Mouse (Mus musculus) hindbrain, embryonic 15.5 days (tissue): ENCODE data around the gene Mctp1. TPM values are rescaled to one million over a fixed set of nuclear protein-coding genes. Genes with fewer than 3 reads are reported as not detected.

ENCODE experiments used
- ATAC-seq: fragments of 200-750 bp; cut with Nextera tagmentation; 2 replicates; pipeline ENCODE4 v1.8.0; 2017; ENCODE audit warnings: low read depth, moderate number of reproducible peaks, moderate TSS enrichment; ENCODE audit not compliant: low FRiP score
- H3K27ac ChIP-seq: fragments of 300-500 bp; sonication (generic); replicated peaks from 2 replicates; pipeline ENCODE4 v1.5.1; 2015; ENCODE audit warnings: mild to moderate bottlenecking, inconsistent platforms
- H3K27me3 ChIP-seq: fragments of 300-500 bp; sonication (generic); 2 replicates; pipeline ENCODE4 v1.6.1; 2015; ENCODE audit warnings: control low read depth, inconsistent platforms
- H3K36me3 ChIP-seq: fragments of 300-500 bp; sonication (generic); 2 replicates; pipeline ENCODE4 v1.6.1; 2015; ENCODE audit warnings: control low read depth, inconsistent platforms
- H3K4me1 ChIP-seq: fragments of 300-500 bp; sonication (generic); replicated peaks from 2 replicates; pipeline ENCODE4 v1.6.1; 2015; ENCODE audit warnings: control low read depth, inconsistent platforms
- H3K4me2 ChIP-seq: fragments of 300-500 bp; sonication (generic); 2 replicates; pipeline ENCODE4 v1.6.1; 2015; ENCODE audit warnings: moderate library complexity, mild to moderate bottlenecking, inconsistent platforms
- H3K4me3 ChIP-seq: fragments of 300-500 bp; sonication (generic); 2 replicates; pipeline ENCODE4 v1.5.1; 2015; ENCODE audit warnings: mild to moderate bottlenecking, inconsistent platforms
- H3K9ac ChIP-seq: fragments of 300-500 bp; sonication (generic); 2 replicates; pipeline ENCODE4 v1.6.1; 2015; ENCODE audit warnings: inconsistent platforms
- H3K9me3 ChIP-seq: fragments of 300-500 bp; sonication (generic); 2 replicates; pipeline ENCODE4 v1.6.1; 2016; ENCODE audit warnings: control low read depth, inconsistent platforms
- WGBS: fragments of 180-500 bp; shearing (Covaris S2); methylation state at CpG from one replicate; pipeline ENCODE4 v1.1.7; 2015; 5-methylcytosine and 5-hydroxymethylcytosine counted together
- polyA plus RNA-seq: library from polyadenylated mRNA; unstranded; fragments of >200 nt; fragmentation: Nextera tagmentation; extraction: Ambion mirVana; gene quantifications from 2 replicates; pipeline ENCODE4 v1.2.1, GENCODE M21; 2015

Gene Mctp1
- polyA plus RNA-seq, 1 experiment from 2014 or later = 3.9 TPM

- WGBS = 78% methylated on average over 1 of the region's 1 CpGs
- H3K9me3 ChIP-seq = no peaks in the 10 kb centered on the region
- no peaks in the 10 kb centered on the region for H3K36me3 ChIP-seq
- no peak overlapping the region for H3K9ac ChIP-seq
- no peak overlapping the region for H3K4me2 ChIP-seq
- 0 out of 2 replicates have a peak, but pooled peaks cover 3% of the 10 kb centered on the region for H3K4me1 ChIP-seq
- no peak for ATAC-seq
- H3K4me3 ChIP-seq = no peak overlapping the region
- no peak overlapping the region for H3K27ac ChIP-seq
- H3K27me3 ChIP-seq = no peaks in the 10 kb centered on the region
These were observed 470.0 kb downstream of the Mctp1 start for GRCm38 (mm10) chr13:76854306-76854705.

DNA sequence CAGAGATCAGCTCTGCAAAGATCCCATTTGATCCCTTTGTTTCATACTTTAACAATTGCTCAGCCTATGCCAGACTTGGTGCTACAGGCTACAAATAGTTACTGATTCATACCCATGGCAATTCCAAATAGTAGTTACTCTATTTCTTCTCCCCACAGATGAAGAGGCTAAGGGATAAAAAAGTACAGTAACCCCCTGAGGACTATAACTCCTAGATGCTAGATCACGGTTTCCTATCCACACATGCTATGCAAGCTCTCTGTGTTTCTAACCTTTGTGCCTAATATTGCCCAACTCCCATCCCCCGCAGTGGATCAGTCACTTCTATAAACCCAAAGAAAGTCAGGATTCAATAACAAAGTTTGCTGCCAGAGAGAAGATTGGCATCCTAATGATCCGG is 470.7 kb downstream of the Mctp1 start:
- no peak overlapping the region for H3K4me3 ChIP-seq
- no peaks in the 10 kb centered on the region for H3K27me3 ChIP-seq
- H3K36me3 ChIP-seq = no peaks in the 10 kb centered on the region
- ATAC-seq = no peak
- no peak overlapping the region for H3K9ac ChIP-seq
- WGBS = 88% methylated on average over 3 of the region's 3 CpGs
- no peak overlapping the region for H3K27ac ChIP-seq
- no peaks in the 10 kb centered on the region for H3K9me3 ChIP-seq
- no peak overlapping the region for H3K4me2 ChIP-seq
- H3K4me1 ChIP-seq = 0 out of 2 replicates have a peak, but pooled peaks cover 3% of the 10 kb centered on the region

DNA sequence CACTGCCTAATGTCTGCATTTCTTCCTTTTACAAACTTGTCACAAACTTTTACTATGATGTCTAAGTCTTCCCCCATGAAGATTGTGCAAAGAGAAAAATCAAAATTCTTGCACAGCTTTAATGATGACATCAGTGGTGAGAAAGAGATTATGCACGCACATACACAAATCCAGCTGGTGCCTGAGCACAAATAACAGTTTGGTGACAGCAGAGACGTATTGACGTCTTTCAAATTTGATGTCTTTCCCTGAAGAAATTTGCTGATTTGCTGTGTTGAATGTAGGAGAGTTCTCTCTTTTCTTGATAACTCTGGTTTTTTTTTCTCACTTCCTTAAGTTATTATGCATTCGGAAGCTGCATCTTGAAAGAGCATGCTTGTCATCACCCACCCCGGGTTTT is 472.7 kb downstream of the Mctp1 start:
- 71% methylated on average over 5 of the region's 5 CpGs for WGBS

DNA sequence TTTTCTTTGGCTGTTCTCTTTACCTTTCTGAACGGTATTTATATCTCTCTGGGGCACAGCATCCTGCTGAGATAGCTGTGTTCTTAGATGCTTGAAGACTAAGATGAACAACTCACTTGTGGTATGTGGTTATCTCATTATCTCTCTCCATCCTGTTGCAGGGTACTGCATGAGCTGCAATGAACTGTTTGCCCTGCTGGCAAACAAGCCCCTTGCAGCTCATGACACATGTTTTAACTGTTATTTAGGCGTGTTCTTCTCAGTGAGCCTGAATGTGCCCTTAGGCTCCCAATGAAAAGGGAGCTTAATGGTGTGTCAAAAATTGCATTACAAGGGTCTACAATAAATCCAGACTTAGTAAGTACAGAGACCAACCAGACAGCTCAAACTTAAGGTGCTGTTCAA is 473.7 kb downstream of the Mctp1 start:
- no peaks in the 10 kb centered on the region for H3K4me1 ChIP-seq
- 26% methylated on average over 2 of the region's 2 CpGs for WGBS
- H3K27ac ChIP-seq = no peak overlapping the region
- H3K4me2 ChIP-seq = no peak overlapping the region
- H3K9me3 ChIP-seq = no peaks in the 10 kb centered on the region
- H3K9ac ChIP-seq = no peak overlapping the region
- H3K36me3 ChIP-seq = no peaks in the 10 kb centered on the region
- ATAC-seq = 0 out of 2 replicates have a peak, but pooled peaks have one; percentile 45
- no peak overlapping the region for H3K4me3 ChIP-seq
- no peaks in the 10 kb centered on the region for H3K27me3 ChIP-seq

More for the DNA sequence above, 472.7 kb downstream of the Mctp1 start:
- H3K9ac ChIP-seq = no peak overlapping the region
- no peak overlapping the region for H3K4me2 ChIP-seq
- H3K4me3 ChIP-seq = no peak overlapping the region
- no peaks in the 10 kb centered on the region for H3K4me1 ChIP-seq
- no peaks in the 10 kb centered on the region for H3K9me3 ChIP-seq
- no peak for ATAC-seq
- no peak overlapping the region for H3K27ac ChIP-seq
- H3K36me3 ChIP-seq = no peaks in the 10 kb centered on the region
- H3K27me3 ChIP-seq = no peaks in the 10 kb centered on the region

GRCm38 (mm10) chr13:76870291-76870690 is 486.0 kb downstream of the Mctp1 start:
- Histone ChIP-seq H3K4me1 (no peaks in the 10 kb centered on the region), H3K36me3 (no peaks in the 10 kb centered on the region), H3K9ac (no peak overlapping the region), H3K27me3 (no peaks in the 10 kb centered on the region), H3K4me2 (no peak overlapping the region), H3K27ac (no peak overlapping the region), H3K4me3 (no peak overlapping the region), H3K9me3 (no peaks in the 10 kb centered on the region)
- WGBS = 85% methylated on average over 3 of the region's 3 CpGs
- no peak for ATAC-seq

DNA sequence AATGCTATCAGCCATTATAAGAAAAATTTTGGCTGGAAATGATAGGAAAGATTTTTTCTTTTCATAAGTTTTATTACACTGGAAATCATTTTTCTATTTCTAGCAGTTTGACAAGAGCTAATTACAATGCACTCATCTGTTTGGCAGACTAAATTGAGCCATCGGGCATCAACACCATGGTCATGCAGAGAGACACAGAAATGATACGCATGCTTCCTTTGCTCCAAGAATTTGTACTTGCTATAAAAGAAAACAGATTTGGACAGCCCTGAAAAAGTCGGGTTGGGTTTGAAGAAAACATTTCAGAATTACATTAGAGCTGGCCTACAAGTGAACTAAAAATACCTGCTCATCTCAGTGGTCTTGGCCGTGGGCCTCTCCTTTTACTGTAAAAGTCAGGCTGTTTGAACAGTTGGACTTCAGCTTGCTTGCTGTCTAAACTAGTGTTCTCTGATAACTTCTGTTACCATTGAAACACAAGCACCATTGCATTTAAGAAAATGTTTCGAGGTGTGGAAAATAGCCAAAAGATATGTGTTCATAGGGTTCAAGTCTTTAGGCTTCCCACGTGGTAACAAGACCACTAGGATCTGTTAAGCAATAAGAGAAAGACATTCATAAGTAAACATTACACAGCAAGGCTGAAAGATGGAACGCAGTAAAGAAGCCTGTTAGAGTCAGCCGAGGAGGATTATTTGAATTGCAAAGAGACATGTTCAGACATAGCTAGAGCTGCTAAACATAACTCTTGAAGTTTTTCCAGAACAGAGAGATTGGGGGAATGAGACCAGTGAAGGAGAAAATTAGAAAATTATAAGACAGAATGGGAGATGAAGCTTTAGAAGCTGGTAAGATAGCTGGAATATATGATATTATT is 493.8 kb downstream of the Mctp1 start:
- no peak overlapping the region for H3K4me3 ChIP-seq
- no peak for ATAC-seq
- H3K4me1 ChIP-seq = no peaks in the 10 kb centered on the region
- no peaks in the 10 kb centered on the region for H3K9me3 ChIP-seq
- H3K4me2 ChIP-seq = no peak overlapping the region
- no peak overlapping the region for H3K9ac ChIP-seq
- H3K27me3 ChIP-seq = no peaks in the 10 kb centered on the region
- H3K27ac ChIP-seq = no peak overlapping the region
- no peaks in the 10 kb centered on the region for H3K36me3 ChIP-seq
- 75% methylated on average over 8 of the region's 8 CpGs for WGBS

GRCm38 (mm10) chr13:76879008-76879407 is 494.7 kb downstream of the Mctp1 start:
- Histone ChIP-seq H3K4me3 (no peak overlapping the region), H3K4me1 (no peaks in the 10 kb centered on the region), H3K27ac (no peak overlapping the region), H3K36me3 (no peaks in the 10 kb centered on the region), H3K9ac (no peak overlapping the region), H3K4me2 (no peak overlapping the region), H3K27me3 (no peaks in the 10 kb centered on the region), H3K9me3 (no peaks in the 10 kb centered on the region)
- 73% methylated on average over 3 of the region's 3 CpGs for whole genome bisulfite sequencing
- no peak for ATAC-seq

GRCm38 (mm10) chr13:76884517-76885092 is 500.3 kb downstream of the Mctp1 start:
- Histone ChIP-seq H3K27me3 (no peaks in the 10 kb centered on the region), H3K27ac (no peak overlapping the region), H3K36me3 (no peaks in the 10 kb centered on the region), H3K4me2 (no peak overlapping the region), H3K9me3 (no peaks in the 10 kb centered on the region), H3K4me1 (no peaks in the 10 kb centered on the region), H3K9ac (no peak overlapping the region), H3K4me3 (no peak overlapping the region)
- no peak for ATAC-seq
- WGBS = 70% methylated on average over 8 of the region's 8 CpGs

- H3K27ac ChIP-seq = no peak overlapping the region
- no peaks in the 10 kb centered on the region for H3K36me3 ChIP-seq
- no peak for ATAC-seq
- H3K4me2 ChIP-seq = no peak overlapping the region
- no peak overlapping the region for H3K4me3 ChIP-seq
- no peak overlapping the region for H3K9ac ChIP-seq
- no peaks in the 10 kb centered on the region for H3K4me1 ChIP-seq
- H3K9me3 ChIP-seq = no peaks in the 10 kb centered on the region
- H3K27me3 ChIP-seq = no peaks in the 10 kb centered on the region
These were observed 508.7 kb downstream of the Mctp1 start for GRCm38 (mm10) chr13:76892987-76893386.

- no peaks in the 10 kb centered on the region for H3K27me3 ChIP-seq
- H3K4me2 ChIP-seq = no peak overlapping the region
- H3K4me1 ChIP-seq = no peaks in the 10 kb centered on the region
- no peak for ATAC-seq
- no peaks in the 10 kb centered on the region for H3K9me3 ChIP-seq
- no peaks in the 10 kb centered on the region for H3K36me3 ChIP-seq
- no peak overlapping the region for H3K9ac ChIP-seq
- H3K4me3 ChIP-seq = no peak overlapping the region
- no peak overlapping the region for H3K27ac ChIP-seq
- 71% methylated on average over 4 of the region's 4 CpGs for WGBS
These were observed 511.6 kb downstream of the Mctp1 start for GRCm38 (mm10) chr13:76895770-76896456.

- Histone ChIP-seq H3K4me3 (no peak overlapping the region), H3K4me1 (no peaks in the 10 kb centered on the region), H3K36me3 (no peaks in the 10 kb centered on the region), H3K9me3 (no peaks in the 10 kb centered on the region), H3K9ac (no peak overlapping the region), H3K4me2 (no peak overlapping the region), H3K27ac (no peak overlapping the region), H3K27me3 (no peaks in the 10 kb centered on the region)
- WGBS = 93% methylated on average over 1 of the region's 1 CpGs
- ATAC-seq = no peak
These were observed 512.1 kb downstream of the Mctp1 start for GRCm38 (mm10) chr13:76896457-76896790.

GRCm38 (mm10) chr13:76918321-76918720 is 534.0 kb downstream of the Mctp1 start:
- no peak overlapping the region for H3K9ac ChIP-seq
- H3K36me3 ChIP-seq = no peaks in the 10 kb centered on the region
- WGBS = 83% methylated on average over 1 of the region's 1 CpGs
- H3K4me2 ChIP-seq = no peak overlapping the region
- H3K4me1 ChIP-seq = no peaks in the 10 kb centered on the region
- H3K27me3 ChIP-seq = no peaks in the 10 kb centered on the region
- ATAC-seq = no peak
- no peaks in the 10 kb centered on the region for H3K9me3 ChIP-seq
- no peak overlapping the region for H3K4me3 ChIP-seq
- H3K27ac ChIP-seq = no peak overlapping the region
